Mouse (Mus musculus) cerebellum, adult 2 months (tissue): ENCODE measurements around the gene Ssu2. TPM values are rescaled to one million over a fixed set of nuclear protein-coding genes. Genes with fewer than 3 reads are reported as not detected.

ENCODE experiments used
- DNase-seq, 2 experiments: peaks; one replicate each; pipeline ENCODE4 v3.0.0; 2021
- H3K27ac ChIP-seq: fragments of 200-500 bp; 2 replicates; pipeline ENCODE4 v1.5.1; 2012; ENCODE audit warnings: low read length, control low read depth, inconsistent platforms; ENCODE audit not compliant: insufficient read depth
- H3K27me3 ChIP-seq: fragments of 200-500 bp; 2 replicates; pipeline ENCODE4 v1.6.1; 2012; ENCODE audit warnings: inconsistent platforms, mild to moderate bottlenecking, low read length, moderate library complexity; ENCODE audit not compliant: control insufficient read depth, insufficient read depth
- H3K4me1 ChIP-seq: fragments of 200-500 bp; 2 replicates; pipeline ENCODE4 v1.6.1; 2011; ENCODE audit warnings: low read length; ENCODE audit not compliant: control insufficient read depth, insufficient read depth
- H3K4me3 ChIP-seq: fragments of 200-500 bp; replicated peaks from 2 replicates; pipeline ENCODE3; 2011; ENCODE audit warnings: mild to moderate bottlenecking, low read depth, low read length, control low read depth; ENCODE audit not compliant: insufficient read depth
- CTCF ChIP-seq: fragments of 200-500 bp; IDR thresholded peaks from 2 replicates; pipeline ENCODE4 v1.5.1; 2011; ENCODE audit warnings: low read depth, mild to moderate bottlenecking, control low read depth, low read length, moderate library complexity, borderline replicate concordance; ENCODE audit not compliant: insufficient read depth
- POLR2A ChIP-seq: fragments of 200-500 bp; IDR thresholded peaks from 2 replicates; pipeline ENCODE4 v1.6.1; 2011; ENCODE audit warnings: low read length, control low read depth, borderline replicate concordance; ENCODE audit not compliant: insufficient read depth
- whole genome bisulfite sequencing: fragments of 180-500 bp; shearing (Covaris S2); methylation state at CpG from one replicate; pipeline ENCODE4 v1.1.7; 2018; 5-methylcytosine and 5-hydroxymethylcytosine counted together
- polyA plus RNA-seq: library from polyadenylated mRNA; depleted of rRNA; stranded (reverse); fragments of >200 nt; gene quantifications from 2 replicates; pipeline ENCODE4 v1.2.3, GENCODE M21; 2012

Ssu2 gene
- polyA plus RNA-seq, 1 experiment, result 0.18 TPM

DNA sequence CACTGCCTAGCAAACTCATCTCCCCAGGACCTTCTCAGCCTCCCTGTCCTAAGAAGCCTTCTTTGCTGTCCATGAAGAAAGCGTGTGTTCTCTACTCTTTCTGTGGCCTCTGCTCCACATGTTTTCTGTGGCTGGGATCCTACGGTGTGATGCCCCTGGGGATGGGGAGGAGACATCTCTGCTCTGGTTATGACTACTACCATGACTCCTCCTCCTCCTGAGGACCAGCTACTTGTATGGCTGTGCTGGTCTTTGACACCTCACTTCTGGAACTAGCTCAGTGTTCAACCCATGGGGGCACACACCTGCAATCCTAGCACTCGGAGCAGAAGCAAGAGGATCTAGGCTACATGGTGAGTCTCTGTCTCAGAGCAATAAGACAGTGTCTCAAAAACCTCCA lies 8.5 kb upstream of the Ssu2 start:
- WGBS, result 82% methylated on average over 3 of the region's 3 CpGs
- H3K27ac ChIP-seq, result no peak overlapping the region
- no peaks in the 10 kb centered on the region; the same call in 1 of the 2 replicates for H3K27me3 ChIP-seq
- no peaks in the 10 kb centered on the region for H3K4me1 ChIP-seq
- no peak for TF ChIP-seq CTCF
- no peak for TF ChIP-seq POLR2A
- no peak for DNase-seq
- H3K4me3 ChIP-seq, result no peak overlapping the region

DNA sequence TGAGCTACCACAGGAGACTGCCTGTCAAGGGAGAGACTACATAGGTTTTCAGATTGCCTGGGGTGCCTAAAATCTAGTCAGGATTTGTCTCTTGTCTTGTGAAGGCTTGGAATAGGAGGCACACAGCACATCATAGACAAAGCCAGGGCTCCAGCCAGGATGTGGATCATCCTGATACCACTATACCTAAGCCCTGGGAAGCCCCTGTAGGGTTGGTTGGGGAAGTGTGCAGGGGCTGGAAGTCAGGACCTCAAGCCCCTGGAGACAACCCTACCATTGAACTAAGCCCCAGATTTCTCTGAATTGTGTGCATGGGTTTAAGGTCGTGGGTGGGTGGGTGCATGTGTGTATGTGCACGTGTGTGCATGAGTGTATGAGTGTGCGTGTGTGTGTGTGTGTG lies 562 bp upstream of the Ssu2 start:
- no peak overlapping the region for H3K4me3 ChIP-seq
- H3K27ac ChIP-seq, result no peak overlapping the region
- WGBS, result 86% methylated on average over 3 of the region's 3 CpGs
- no peak for DNase-seq
- H3K4me1 ChIP-seq, result no peaks in the 10 kb centered on the region; the same call in 1 of the 2 replicates
- H3K27me3 ChIP-seq, result no peaks in the 10 kb centered on the region
- TF ChIP-seq POLR2A (no peak), CTCF (no peak)

DNA sequence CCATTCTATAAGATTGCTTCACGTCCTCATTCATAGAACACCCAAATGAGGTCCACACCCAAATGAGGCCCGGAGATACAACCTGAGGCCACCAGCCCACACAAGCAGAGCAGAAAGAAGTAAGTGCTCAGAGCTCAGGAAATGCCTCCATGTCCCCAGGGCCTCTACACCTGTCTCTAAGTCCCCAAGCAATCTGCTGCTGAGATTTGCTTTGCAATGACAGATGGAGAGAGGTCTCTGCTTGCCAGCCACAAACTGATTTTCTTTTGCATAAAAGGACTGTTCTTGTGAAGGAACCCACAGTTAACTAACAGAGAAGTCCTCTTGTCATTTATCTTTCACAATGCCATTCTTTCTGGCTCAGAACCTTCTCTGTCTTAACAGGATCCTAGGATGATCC lies 1.6 kb downstream of the Ssu2 start:
- 44% methylated on average over 2 of the region's 2 CpGs for WGBS
- H3K4me1 ChIP-seq, result no peaks in the 10 kb centered on the region; the same call in 1 of the 2 replicates

DNA sequence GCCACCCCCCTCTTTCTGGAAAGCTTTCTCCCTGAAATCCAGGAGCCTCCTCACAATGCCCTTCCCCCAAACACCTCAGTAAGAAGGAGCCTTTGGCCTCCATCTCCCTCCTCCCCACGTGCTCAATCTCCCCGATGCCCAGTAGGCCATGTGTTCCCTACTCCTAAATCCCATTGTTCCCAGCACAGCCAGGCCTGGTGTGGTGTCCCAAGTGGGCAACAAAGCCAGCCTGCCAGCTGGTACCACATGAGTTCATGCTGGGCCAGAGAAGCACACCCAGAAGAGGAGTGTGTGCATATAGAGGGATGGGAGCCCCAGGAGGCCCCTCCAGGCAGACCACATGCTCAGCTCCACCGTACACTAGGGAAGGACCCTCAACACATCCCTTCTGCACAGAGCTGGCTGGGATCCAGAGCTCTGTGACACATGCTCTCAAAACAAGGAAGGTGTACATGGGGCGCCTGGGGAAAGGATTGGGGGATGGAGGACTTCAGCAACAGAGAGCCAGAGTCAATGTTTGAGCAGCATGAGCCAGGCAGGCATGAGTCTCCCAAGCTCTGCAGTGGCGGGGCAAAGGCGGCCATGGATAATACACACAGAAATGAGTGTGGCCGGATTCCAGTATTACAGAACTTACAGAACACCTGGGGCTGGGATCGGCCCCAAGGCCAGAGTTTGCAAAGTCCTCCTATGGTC lies 4.7 kb downstream of the Ssu2 start:
- TF ChIP-seq CTCF (no peak), POLR2A (no peak)
- no peak for DNase-seq
- WGBS, result 52% methylated on average over 8 of the region's 8 CpGs
- Histone ChIP-seq H3K4me3 (no peak overlapping the region), H3K4me1 (no peaks in the 10 kb centered on the region; the same call in 1 of the 2 replicates), H3K27me3 (no peaks in the 10 kb centered on the region), H3K27ac (no peak overlapping the region)

More for the DNA sequence above, 1.6 kb downstream of the Ssu2 start:
- Histone ChIP-seq H3K27ac (no peak overlapping the region), H3K4me3 (no peak overlapping the region), H3K27me3 (no peaks in the 10 kb centered on the region)
- TF ChIP-seq CTCF, result no peak
- peak in 1 of 2 experiments; percentile 15 for DNase-seq

DNA sequence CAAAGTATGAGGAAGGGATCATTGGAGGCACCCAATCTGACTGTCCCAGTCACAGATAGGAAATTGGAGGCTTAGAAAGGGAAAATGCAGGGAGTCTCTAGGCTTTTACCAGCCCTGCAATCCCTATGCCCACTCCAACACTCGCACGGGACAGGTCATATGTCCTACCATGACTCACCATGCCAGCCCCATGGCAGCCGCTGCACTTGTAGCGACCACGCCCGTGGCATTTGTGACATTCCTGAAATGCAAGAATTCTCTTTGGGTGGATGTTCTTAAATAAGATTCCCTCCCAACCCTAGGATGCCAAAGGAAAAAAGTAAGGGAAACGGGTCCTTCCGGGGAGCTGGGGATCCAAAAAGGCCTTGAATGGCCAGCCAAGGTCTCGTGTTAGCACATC lies 8.8 kb downstream of the Ssu2 start:
- no peak for TF ChIP-seq POLR2A
- no peak for TF ChIP-seq CTCF
- no peaks in the 10 kb centered on the region; the same call in 1 of the 2 replicates for H3K4me1 ChIP-seq
- no peak overlapping the region for H3K27ac ChIP-seq
- 93% methylated on average over 9 of the region's 9 CpGs for WGBS
- no peak for DNase-seq
- H3K27me3 ChIP-seq, result no peaks in the 10 kb centered on the region
- H3K4me3 ChIP-seq, result no peak overlapping the region

DNA sequence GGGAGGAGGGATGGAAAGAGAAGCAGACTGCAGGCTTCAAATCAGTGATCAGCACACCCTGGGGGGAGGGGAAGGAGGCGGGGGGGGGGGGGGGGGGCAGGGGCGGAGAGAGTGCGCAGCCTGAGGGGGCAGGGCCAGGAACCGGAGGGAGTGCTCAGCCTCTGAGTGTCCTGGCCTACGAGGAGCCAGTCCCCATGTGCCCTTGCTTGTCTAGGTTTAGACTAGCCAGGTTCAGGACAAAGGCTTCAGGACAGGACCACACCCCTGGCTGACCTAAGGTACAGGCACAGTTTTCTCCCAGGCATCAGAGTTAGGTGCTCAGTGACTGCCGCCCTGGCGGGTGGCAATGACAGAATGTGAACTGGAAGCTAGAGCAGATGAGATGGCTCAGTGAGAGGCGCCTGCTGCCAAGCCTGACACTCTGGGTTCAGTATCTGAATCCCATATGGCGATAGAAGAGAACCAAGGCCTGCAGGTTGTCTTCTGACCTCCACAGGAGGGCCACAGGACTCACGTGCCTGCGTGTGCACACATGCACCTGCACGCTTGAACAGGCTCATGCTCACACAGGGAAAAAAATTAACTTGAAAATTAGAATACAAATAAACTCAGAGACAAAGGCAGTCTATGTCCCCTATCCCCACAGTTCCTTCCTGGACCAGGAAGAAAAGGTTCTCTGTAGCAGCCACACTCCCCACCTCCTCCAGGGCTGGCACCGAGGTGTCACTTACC lies 12.0 kb downstream of the Ssu2 start:
- H3K27me3 ChIP-seq, result no peaks in the 10 kb centered on the region
- DNase-seq, result no peak
- H3K4me3 ChIP-seq, result no peak overlapping the region
- WGBS, result 23% methylated on average over 11 of the region's 13 CpGs
- no peak for TF ChIP-seq CTCF
- TF ChIP-seq POLR2A, result no peak
- no peak overlapping the region for H3K27ac ChIP-seq
- no peaks in the 10 kb centered on the region for H3K4me1 ChIP-seq

DNA sequence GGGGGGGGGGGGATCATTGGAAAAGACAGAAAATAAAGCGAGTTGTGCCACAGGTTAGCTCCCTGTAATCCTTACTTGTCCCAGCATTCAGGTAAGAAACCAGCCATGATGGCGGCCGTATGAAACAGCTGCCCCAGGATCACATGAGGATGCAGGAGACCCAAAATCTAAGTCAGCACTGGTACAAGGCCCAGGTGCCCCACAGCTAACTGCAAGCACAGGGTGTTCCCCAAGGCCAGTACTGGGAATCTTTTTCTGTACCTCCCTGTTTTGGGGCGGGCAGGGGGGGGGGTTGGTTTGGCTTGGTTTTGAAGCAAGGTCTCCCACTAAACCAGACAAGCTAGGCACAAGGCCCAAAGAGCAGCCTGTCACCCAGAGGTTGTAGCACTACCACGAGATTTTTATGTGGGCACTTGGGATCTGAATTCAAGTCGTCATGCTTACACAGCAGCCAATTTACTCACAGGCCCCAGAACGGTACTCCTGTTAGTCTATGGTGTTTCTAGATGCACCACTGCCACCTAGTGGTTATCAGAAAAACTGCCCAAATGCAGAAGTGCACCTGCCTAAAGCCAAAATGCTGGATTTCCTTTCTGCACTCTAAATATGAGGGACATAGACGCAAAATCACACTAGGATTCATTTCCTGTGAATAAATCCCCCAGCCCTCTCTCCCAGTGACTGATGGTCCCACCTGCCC lies 13.8 kb downstream of the Ssu2 start:
- no peaks in the 10 kb centered on the region for H3K27me3 ChIP-seq
- no peak overlapping the region for H3K27ac ChIP-seq
- TF ChIP-seq CTCF, result peak; percentile 69
- no peak for TF ChIP-seq POLR2A
- no peak overlapping the region for H3K4me3 ChIP-seq
- WGBS, result 40% methylated on average over 8 of the region's 8 CpGs
- H3K4me1 ChIP-seq, result no peaks in the 10 kb centered on the region
- peak; percentile 11 to 17 for DNase-seq

DNA sequence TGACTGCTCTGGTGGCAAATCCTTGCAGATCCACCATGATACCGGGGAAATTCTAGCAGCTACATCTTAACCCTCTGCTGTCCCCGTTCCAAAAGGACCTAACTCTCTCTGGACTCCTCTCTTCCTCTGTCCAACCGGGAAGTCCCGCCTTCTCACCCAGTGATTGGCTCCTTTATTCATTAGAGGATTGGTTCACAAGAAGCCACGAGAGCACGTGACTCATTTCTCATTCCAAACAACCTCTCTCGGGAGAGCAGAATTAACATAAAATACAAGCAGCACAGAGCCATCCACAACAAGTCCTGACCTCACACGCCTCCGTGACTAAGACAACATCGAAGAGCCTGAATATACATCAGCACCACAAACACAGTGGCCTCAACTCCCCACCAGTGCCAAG lies 22.5 kb downstream of the Ssu2 start:
- H3K4me1 ChIP-seq, result no peaks in the 10 kb centered on the region
- no peak for DNase-seq
- no peaks in the 10 kb centered on the region for H3K27me3 ChIP-seq
- H3K4me3 ChIP-seq, result no peak overlapping the region
- TF ChIP-seq POLR2A (no peak), CTCF (no peak)
- 82% methylated on average over 10 of the region's 10 CpGs for WGBS
- no peak overlapping the region for H3K27ac ChIP-seq
